Mouse (Mus musculus): Measurements from ENCODE around the gene Pdia6. TPM values are rescaled to one million over a fixed set of nuclear protein-coding genes. Genes with fewer than 3 reads are reported as not detected.
A peak's percentile ranks its signal among the peaks of the same experiment; 100 is the strongest.

The Pdia6 gene
- polyA plus RNA-seq, 1 experiment = 178 TPM

DNA sequence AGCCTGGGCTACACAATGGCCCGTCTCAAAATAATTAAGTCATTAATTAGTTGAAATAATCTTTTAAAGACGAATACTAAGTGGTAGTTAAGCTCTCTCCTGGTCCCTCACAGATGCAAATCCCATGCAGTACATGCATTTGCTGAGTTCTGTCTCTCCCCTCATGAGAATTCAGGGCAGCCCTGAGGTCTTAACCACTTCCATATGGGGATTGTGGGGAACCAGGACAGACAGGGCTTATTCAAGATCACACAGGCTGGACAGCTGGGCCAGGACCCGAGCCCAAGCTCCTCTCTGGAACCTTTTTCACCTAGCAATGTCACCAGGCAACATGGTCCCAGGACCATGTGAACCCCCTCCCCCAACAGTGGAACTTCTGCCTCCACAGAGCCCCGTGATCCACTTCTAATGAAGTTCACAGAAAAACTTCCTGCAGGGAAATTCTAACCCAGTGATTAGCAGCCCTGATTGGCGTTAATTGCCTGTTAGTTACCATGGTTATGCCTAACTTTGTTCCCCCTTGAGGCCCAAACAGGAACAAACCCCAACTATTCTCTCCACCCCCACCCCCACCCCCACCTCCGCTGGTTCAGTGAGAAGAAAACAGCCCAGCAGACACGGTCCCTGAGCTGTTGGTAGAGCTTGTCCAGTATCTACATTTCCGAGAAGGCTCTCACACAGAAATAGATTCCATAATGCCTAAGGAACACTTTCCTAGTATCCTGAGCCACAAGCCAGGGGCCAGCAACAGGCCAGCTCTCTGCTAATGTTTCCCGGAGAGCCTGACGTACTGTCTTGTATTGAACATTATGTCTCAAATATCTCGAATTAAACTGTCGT lies 27.5 kb upstream of the Pdia6 start:
- DNase-seq (ENCODE audit: low read depth) = peak; percentile 88
- no peak for TF ChIP-seq POLR2A (IDR thresholded peaks at IDR 0.05; ENCODE audit: borderline replicate concordance, extremely low read depth, insufficient read depth, insufficient read length, poor library complexity, severe bottlenecking)
- no peak for TF ChIP-seq CTCF (IDR thresholded peaks at IDR 0.05; ENCODE audit: borderline replicate concordance, extremely low read depth, insufficient read depth, insufficient read length)

GRCm38 (mm10) chr12:17239428-17239688 lies 27.0 kb upstream of the Pdia6 start:
- no peak for TF ChIP-seq POLR2A (IDR thresholded peaks at IDR 0.05; ENCODE audit: borderline replicate concordance, extremely low read depth, insufficient read depth, insufficient read length, poor library complexity, severe bottlenecking)
- no peak for TF ChIP-seq CTCF (IDR thresholded peaks at IDR 0.05; ENCODE audit: borderline replicate concordance, extremely low read depth, insufficient read depth, insufficient read length)
- DNase-seq (ENCODE audit: low read depth) = no peak

DNA sequence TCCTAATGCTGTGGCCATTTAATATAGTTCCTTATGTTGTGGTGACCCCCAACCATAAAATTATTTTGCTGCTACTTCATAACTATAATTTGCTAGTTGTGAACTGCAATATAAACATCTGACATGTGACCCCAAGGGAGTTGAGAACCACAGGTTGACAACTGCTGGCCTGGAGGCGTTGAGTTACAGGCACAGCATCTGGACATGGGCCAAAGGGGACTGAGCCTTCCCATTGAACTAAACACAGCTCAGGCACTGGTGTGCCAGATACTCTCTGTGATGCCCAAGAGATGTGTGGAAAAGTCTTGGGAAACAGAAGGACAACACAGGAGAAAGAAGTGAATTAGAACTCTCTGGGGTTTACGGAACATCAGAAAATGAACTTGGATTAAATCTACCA lies 25.3 kb upstream of the Pdia6 start:
- no peak for DNase-seq (ENCODE audit: low read depth)
- no peak for TF ChIP-seq POLR2A (IDR thresholded peaks at IDR 0.05; ENCODE audit: borderline replicate concordance, extremely low read depth, insufficient read depth, insufficient read length, poor library complexity, severe bottlenecking)
- TF ChIP-seq CTCF (IDR thresholded peaks at IDR 0.05; ENCODE audit: borderline replicate concordance, extremely low read depth, insufficient read depth, insufficient read length) = no peak

DNA sequence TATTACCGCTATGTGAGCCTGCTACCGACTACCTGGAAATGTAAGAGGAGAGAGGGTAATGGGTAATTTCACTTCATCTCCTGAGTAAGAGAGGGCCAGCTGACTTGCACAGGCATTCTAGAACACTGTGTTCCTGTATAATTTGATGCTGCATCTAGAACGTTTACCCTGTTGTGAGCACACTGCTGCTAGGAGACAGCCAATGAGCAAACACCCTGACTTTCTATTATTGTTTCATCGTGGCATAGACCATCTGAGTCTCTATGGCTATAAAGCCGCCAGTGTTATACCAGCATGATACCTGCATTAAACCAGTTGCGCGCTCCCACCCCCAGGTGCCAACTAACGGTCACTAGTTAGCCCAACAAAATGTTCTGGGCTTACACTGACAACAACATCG lies 24.7 kb upstream of the Pdia6 start:
- no peak for DNase-seq (ENCODE audit: low read depth)
- TF ChIP-seq POLR2A (IDR thresholded peaks at IDR 0.05; ENCODE audit: borderline replicate concordance, extremely low read depth, insufficient read depth, insufficient read length, poor library complexity, severe bottlenecking) (no peak), CTCF (IDR thresholded peaks at IDR 0.05; ENCODE audit: borderline replicate concordance, extremely low read depth, insufficient read depth, insufficient read length) (no peak)

- TF ChIP-seq CTCF (IDR thresholded peaks at IDR 0.05; ENCODE audit: borderline replicate concordance, extremely low read depth, insufficient read depth, insufficient read length) (no peak; the same call in 1 of the 2 replicates), POLR2A (IDR thresholded peaks at IDR 0.05; ENCODE audit: borderline replicate concordance, extremely low read depth, insufficient read depth, insufficient read length, poor library complexity, severe bottlenecking) (no peak)
- no peak for DNase-seq (ENCODE audit: low read depth)
These were observed 24.3 kb upstream of the Pdia6 start for GRCm38 (mm10) chr12:17242041-17242440.

GRCm38 (mm10) chr12:17250962-17251361 lies 15.4 kb upstream of the Pdia6 start:
- TF ChIP-seq POLR2A (IDR thresholded peaks at IDR 0.05; ENCODE audit: borderline replicate concordance, extremely low read depth, insufficient read depth, insufficient read length, poor library complexity, severe bottlenecking) (no peak), CTCF (IDR thresholded peaks at IDR 0.05; ENCODE audit: borderline replicate concordance, extremely low read depth, insufficient read depth, insufficient read length) (no peak)
- no peak for DNase-seq (ENCODE audit: low read depth)

GRCm38 (mm10) chr12:17253069-17253468 lies 13.3 kb upstream of the Pdia6 start:
- TF ChIP-seq POLR2A (IDR thresholded peaks at IDR 0.05; ENCODE audit: borderline replicate concordance, extremely low read depth, insufficient read depth, insufficient read length, poor library complexity, severe bottlenecking) = no peak
- TF ChIP-seq CTCF (IDR thresholded peaks at IDR 0.05; ENCODE audit: borderline replicate concordance, extremely low read depth, insufficient read depth, insufficient read length) = peak; percentile 92
- peak; percentile 84 for DNase-seq (ENCODE audit: low read depth)

DNA sequence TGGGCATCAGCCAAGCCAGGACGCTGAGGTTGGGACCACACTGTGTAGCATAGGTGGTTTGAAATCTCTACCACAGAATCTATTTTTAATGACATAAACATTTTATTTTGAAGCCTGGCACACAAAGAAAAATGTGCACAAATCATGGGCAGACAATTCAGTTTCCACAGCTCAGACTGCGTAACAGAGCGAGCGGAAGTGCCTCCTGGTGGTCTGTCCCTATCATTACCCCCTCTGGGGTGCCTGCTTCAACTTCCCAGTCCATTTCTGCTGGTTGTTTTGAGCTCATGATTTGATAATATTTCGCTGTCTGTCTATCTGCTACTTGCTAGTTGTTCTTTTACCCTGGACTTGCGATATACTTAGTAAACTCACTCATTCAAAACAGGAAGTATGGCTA lies 10.7 kb upstream of the Pdia6 start:
- TF ChIP-seq CTCF (IDR thresholded peaks at IDR 0.05; ENCODE audit: borderline replicate concordance, extremely low read depth, insufficient read depth, insufficient read length) (peak; percentile 53; the same call in 1 of the 2 replicates), POLR2A (IDR thresholded peaks at IDR 0.05; ENCODE audit: borderline replicate concordance, extremely low read depth, insufficient read depth, insufficient read length, poor library complexity, severe bottlenecking) (no peak)
- DNase-seq (ENCODE audit: low read depth) = peak; percentile 37

DNA sequence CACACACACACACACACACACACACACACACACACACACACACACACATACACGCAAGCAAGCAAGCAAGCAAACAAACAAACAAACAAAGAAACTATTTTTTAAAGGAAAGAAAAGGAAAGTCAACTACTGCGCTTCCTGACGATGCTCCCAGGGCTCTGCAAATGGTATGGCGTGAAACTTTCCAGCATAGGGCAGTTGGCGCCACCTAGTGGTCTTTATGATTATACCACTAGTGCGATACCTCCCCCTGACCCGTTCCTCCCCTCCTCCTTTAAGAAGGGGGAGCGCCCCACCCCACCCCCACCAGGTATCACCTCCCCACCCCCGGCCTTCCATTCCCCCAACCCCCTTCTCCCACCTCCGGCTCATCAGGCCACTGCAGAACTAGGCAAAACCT lies 9.4 kb upstream of the Pdia6 start:
- peak; percentile 88 for TF ChIP-seq CTCF (IDR thresholded peaks at IDR 0.05; ENCODE audit: borderline replicate concordance, extremely low read depth, insufficient read depth, insufficient read length)
- no peak for TF ChIP-seq POLR2A (IDR thresholded peaks at IDR 0.05; ENCODE audit: borderline replicate concordance, extremely low read depth, insufficient read depth, insufficient read length, poor library complexity, severe bottlenecking)
- DNase-seq (ENCODE audit: low read depth) = peak; percentile 81

DNA sequence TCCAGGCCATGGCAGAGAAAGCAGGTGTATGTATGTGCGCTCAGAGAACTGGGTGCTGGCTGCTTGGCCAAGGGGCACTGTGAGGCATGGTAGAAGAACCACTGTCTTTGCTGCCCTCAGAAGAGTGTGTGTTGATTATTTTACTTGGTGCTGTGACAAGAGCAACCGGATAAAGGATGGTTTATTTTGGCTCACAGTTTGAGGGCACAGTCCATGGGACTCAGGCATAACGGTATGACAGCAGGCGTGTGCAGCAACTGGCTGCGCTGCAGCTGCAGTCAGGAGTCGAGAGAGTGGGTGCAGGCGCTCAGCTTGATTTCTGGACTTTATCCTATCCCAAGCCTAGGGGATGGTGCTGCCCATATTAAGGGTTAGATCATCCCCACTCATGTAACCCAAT lies 7.9 kb upstream of the Pdia6 start:
- no peak for DNase-seq (ENCODE audit: low read depth)
- TF ChIP-seq CTCF (IDR thresholded peaks at IDR 0.05; ENCODE audit: borderline replicate concordance, extremely low read depth, insufficient read depth, insufficient read length) (no peak), POLR2A (IDR thresholded peaks at IDR 0.05; ENCODE audit: borderline replicate concordance, extremely low read depth, insufficient read depth, insufficient read length, poor library complexity, severe bottlenecking) (no peak)

GRCm38 (mm10) chr12:17261005-17261404 lies 5.3 kb upstream of the Pdia6 start:
- TF ChIP-seq POLR2A (IDR thresholded peaks at IDR 0.05; ENCODE audit: borderline replicate concordance, extremely low read depth, insufficient read depth, insufficient read length, poor library complexity, severe bottlenecking) = no peak
- TF ChIP-seq CTCF (IDR thresholded peaks at IDR 0.05; ENCODE audit: borderline replicate concordance, extremely low read depth, insufficient read depth, insufficient read length) = no peak
- peak; percentile 54 for DNase-seq (ENCODE audit: low read depth)

DNA sequence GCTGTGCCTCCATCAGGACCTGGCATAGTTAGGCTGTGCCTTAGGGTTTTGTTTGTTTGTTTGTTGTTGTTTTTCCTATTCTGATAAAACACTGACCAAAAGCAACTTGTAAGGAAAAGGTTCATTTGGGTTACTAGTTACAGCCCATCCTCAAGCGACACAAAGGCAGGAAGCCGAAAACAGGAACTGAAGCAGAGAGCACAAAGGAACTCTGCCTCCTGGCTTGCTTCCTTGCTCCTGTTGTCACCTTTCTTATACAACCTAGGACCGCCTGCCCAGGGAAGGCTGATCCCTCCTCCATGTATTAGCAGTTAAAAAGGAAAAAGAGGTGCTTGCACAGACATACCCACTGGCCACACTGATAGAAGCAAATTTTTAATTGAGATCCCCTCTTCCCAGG lies 2.5 kb upstream of the Pdia6 start:
- DNase-seq (ENCODE audit: low read depth) = no peak
- TF ChIP-seq CTCF (IDR thresholded peaks at IDR 0.05; ENCODE audit: borderline replicate concordance, extremely low read depth, insufficient read depth, insufficient read length) (no peak), POLR2A (IDR thresholded peaks at IDR 0.05; ENCODE audit: borderline replicate concordance, extremely low read depth, insufficient read depth, insufficient read length, poor library complexity, severe bottlenecking) (no peak)
